Mouse (Mus musculus): ENCODE results near the gene Lrrtm3.

GRCm38 (mm10) chr10:63978969-63979368, 111.1 kb downstream of the Lrrtm3 start:
- TF ChIP-seq GATA1 (IDR thresholded peaks at IDR 0.05; ENCODE audit: low read length) (no peak), TAL1 (IDR thresholded peaks at IDR 0.05; ENCODE audit: low read length) (no peak)

All from erythroblast, embryonic 14.5 days (primary cell).